Mouse (Mus musculus) frontal cortex, postnatal 10 days (tissue): ENCODE data around the gene Pspc1.
"Not testable (repeated sequence)": the region's sequence is repeated elsewhere in the genome, so short reads cannot be mapped to it uniquely, and the experiment has no call there.

Experiments
- DNase-seq, 2 experiments: peaks; one replicate each; pipeline ENCODE4 v3.0.0; 2022; ENCODE audit warnings: low spot score in 2 of 2, mixed read lengths in 1 of 2

The Pspc1 gene

DNA sequence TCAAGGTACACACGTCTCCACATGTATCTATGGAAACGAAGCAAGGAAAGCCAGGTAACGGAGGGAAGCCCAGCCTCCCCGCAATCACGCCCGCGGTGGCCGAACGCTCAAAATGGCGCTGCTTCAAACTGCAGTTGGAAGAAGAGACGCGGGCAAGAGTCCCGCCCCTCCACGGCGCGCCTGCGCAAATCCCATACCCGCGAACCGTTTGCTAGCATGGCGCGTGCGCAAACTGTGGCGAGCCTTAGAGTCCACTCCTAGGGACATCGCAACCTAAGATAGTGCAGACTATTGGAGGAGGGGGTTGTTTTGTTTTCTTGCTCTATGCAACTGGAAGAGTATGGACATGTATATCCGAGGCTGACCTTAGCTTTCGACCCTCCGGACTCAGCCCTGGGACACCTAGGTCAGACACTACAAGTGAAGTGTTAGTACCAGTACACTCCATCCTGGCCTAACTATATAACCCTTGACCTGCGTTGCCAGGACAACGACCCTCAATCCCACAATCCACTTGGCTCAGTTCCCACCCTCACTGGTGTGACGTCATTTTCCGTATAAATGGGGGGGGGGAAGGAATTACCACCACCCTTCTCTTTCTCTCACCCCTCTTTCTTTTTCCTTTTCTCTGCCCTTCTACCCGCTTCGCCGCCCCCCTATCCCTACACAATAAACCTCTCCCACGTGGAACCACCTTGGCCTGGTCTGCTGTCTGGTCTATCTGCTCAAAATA lies at the start of gene Pspc1:
TSS of gene Pspc1 (minus strand) at position 117 of the 733 bp plus-strand sequence.
- DNase-seq = peak; percentile 94 to 96

DNA sequence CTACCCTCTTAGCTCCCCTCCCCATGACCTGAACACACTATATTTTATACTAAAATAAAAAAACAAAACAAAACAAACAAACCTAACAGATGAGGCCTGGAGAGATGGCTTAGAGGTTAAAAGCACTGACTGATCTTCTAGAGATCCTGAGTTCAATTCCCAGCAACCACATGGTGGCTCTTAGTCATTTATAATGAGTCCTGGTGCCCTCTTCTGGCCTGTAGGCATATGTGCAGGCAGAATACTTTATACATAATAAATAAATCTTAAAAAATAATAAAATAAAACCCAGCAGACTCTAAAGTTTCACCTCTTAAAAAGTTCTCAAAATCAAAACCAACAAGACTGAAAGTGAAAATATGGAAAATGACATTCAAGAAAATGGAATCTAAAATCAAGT lies 46.4 kb upstream of the Pspc1 start:
- DNase-seq = no peak

DNA sequence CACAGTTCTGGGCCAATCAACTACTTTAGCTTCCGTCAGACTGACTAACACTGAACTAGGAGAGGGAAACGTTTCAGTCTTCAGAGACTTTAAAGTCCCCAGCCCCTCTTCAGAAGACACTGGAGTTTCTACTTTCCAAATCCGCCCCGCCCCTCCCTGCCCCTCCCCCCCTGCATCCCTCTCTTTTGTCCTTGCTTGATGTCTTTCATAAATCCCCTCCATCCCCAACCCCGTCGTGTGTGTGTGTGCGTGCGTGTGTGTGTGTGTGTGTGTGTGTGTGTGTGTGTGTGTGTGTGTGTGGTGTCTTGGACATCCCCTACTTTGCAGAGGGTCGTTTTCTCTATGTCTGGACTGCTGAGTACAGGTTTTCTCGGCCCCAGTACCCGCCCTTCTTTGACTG lies 39.5 kb upstream of the Pspc1 start:
- no peak for DNase-seq

DNA sequence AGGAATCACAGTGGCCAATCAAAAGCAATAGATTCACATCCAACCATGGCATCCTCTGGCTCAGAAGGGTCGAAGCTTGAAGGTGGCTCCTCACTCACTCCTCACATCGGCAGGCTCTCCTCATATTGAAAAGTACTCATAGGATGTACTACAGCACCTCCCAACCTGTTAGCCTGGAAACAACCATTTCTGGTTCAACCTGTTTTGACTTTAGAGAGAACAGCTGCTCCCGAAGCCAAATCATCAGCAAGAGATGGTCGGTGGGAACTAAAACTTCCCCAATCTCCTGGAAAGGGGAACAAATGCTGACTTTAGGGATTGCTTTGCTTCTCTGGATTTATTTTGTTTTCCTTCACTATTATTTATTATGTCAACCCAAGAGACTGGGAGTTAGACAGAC lies 39.0 kb upstream of the Pspc1 start:
- no peak for DNase-seq

DNA sequence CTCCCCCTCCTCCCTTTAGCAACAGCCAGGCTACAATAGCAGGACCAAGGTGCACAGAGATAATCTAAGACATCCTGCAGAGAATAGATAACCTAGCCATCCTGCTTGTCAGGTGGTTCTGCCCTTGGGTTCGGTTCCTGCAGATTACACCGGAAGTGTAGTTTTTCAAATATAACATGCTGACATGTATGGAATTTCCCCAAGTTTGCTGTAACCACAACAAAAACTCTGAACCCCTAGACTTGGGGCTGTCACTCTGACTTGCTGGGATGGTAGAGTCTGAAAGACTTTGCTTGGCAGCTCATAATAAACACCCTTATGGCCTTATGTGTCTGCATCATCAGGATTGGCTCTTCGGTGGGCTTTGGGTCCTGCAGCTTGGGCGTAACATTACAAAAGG lies 38.4 kb upstream of the Pspc1 start:
- DNase-seq = no peak

DNA sequence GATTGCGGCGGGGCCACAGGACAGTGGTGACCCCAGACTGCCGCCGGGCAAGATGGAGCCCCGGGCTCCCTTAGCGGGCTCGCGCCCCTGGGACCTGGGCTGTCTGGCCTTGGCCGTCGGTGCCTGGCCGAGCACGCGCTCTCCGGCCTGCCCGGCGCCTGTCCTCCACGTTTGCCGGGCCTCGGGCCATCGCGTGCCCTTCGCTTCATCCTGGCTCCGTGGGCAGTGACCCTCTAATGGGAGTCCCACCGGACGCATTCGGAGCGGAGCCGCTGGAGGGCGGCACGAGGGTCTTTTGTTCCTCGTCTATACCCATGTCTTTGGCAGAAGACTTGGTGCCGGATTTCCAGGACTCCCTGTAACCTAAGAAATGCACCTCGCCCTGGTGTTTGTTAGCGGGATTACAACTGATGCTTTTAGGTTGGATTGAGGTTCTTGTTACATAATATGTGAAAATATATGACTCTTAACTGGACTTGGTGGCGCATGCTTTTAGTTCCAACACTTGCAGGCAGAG lies 34.5 kb upstream of the Pspc1 start:
- peak; percentile 73 to 75 for DNase-seq

DNA sequence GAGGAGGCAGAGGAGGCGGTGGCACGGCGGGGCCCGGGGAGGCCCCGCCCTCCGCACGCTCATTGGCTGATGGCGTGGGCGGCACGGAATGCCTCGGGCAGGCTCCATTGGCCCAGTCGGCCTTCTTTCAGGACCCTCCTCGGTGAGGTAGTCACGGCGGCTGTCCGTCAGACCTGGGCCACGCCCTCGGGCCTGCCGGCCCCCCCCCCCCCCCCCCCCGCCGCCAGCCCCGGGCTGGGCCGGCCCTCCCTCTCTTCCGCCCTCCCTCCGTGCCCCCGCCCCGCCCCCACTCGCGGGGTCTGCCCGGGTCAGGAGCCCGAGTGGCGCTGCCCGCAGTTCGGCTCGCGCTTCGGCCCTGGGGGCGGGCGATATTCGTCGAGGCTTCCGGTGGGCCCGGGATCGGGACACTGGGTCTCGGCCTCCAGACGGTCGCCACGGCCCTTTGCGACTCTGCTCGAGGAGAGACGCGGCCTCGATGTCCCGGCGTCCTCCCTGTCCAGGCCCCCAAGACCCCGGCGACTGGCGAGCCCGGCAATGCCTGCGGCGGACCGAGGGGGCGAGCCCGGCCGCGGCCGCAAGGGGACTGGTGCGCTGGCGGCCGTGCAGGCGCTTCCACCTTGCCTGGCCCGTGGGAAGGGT lies 33.7 kb upstream of the Pspc1 start, which contains the start of gene Zmym5:
TSS of gene Zmym5 (minus strand) at position 16 of the 639 bp plus-strand sequence.
- DNase-seq = peak; percentile 89 to 93

DNA sequence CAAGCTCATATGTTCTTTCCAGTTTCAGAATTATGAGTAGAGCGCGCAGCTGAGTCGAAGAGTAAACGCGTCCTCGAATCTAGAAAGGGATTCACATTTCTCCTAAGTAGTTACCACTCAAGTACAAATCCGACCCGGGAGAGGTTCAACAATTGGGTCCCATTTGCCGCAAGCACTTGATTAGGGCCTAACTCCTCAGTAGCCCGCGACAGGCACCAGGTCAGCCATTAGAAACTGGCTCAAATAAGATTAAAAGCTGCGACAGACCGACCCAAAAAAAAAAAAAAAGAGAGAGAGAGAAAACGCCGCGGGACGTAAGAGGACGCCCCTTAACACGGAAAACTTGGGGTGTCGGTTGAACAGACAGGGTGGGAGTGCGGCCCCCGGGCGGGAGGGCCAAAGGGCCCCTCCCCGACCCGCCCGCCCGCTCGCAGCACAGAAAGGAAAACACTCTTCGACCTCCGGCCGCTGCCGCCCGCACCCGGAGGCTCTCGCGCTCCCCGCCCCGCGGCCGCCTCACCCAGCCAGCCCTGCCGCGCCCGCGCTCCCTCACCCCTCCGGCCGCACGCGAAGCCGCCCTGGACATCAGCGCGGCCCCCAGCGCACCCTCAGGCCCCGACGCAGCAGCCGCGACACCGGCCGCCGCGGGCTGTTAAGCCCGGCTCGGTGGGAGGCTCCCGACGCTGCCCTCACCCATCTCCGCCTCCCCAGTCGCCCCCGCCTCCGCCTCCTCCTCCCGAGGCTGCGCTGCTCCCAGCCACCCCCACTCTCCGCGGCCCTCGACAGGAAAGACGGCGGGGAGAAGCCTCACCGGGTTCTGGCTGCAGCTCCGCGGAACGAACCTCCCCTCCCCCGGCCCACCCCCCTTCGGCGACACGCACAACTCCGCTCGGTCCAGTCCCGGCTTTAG lies 32.9 kb upstream of the Pspc1 start:
- peak; percentile 17 to 33 for DNase-seq

DNA sequence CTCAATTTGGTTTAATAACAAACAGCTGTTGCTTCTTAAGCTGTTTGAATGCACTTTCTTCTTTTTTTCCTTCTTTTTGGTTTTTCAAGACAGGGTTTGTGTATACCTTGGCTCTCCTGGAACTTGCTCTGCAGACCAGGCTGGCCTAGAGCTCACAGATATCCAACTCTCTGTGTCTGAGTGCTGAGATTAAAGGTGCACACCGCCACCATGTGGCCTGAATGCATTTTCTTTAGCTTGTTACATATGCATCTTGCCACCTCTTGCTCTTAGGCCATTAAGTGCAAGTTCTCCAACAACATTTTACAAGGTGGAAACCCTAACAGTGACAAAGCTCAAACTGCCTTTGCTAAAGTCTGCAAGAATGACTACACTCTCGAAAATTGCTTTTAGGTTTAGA lies 15.1 kb upstream of the Pspc1 start:
- DNase-seq = peak in 1 of 2 experiments; percentile 35

DNA sequence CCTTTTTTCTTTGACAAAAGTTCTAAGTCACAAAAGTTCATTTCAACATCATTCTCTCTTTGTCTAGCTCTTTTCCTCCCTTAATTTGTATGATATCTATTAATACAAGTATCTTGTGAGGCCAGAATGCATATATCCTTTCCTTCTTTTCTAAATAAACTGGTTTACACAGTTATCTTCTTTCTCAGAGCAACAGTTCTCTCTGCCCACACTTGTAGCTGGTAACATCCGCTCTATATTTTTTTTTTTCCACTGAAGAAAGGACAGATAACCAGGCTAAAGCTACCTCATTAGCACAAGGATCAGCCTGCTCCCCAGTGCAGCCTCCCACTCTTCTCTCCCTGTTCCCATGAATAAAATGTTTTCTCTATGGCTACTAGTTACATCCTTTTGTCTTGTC lies 6.5 kb upstream of the Pspc1 start:
- no peak for DNase-seq

DNA sequence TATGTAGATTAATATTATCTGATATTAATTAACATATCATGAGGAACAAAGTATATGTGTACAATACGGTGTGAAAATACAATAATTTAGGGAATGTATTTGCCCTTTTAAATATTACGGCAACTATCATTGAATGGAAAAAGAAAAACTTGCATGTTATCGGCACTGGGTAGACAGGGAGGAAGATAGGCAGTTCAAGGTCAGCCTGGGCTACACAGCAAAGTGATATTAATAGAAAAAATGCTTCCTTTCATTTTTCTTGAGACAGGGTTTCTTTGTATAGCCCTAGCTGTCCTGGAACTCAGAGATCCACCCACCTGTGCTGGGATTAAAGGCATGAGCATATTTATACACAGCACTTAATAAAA lies 801 bp upstream of the Pspc1 start:
- DNase-seq = no peak

DNA sequence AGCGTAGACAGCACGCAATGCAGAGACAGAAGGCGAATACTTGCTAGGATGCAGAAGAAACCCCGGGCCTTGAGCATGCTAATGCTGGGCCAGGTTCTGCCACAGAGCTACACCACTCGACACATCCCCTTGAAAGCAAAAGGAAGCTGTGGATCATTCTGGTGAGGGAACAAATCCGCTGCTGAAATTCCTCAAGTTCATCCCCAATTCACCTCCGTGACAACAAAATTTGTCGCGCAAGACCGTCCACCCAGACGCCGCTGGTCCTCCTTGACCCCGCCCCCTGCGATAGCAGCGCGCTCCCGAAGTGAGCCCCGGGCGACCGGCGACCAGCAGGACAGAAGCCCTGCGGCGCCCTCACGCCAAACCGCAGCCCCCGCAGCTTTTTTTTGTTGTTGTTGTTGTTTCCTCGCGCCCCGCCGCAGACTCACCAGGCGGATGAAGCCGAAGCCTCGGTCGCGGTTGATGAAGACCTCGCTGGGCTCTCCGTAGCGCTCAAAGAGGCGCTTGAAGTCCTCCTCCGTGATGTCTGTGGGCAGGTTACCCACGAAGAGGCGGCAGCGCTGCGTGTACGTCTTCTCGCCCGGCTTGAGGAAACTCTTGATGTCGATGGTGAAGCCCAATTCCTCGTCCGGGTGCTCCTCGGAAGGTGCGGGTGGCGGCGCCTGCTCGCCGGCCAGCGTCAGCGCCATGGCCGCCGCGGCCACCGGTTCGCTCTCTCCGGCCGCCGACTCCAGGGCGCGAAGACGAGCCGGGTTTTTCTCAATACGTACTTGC lies 568 bp downstream of the Pspc1 start:
- DNase-seq = peak; percentile 42 to 68

DNA sequence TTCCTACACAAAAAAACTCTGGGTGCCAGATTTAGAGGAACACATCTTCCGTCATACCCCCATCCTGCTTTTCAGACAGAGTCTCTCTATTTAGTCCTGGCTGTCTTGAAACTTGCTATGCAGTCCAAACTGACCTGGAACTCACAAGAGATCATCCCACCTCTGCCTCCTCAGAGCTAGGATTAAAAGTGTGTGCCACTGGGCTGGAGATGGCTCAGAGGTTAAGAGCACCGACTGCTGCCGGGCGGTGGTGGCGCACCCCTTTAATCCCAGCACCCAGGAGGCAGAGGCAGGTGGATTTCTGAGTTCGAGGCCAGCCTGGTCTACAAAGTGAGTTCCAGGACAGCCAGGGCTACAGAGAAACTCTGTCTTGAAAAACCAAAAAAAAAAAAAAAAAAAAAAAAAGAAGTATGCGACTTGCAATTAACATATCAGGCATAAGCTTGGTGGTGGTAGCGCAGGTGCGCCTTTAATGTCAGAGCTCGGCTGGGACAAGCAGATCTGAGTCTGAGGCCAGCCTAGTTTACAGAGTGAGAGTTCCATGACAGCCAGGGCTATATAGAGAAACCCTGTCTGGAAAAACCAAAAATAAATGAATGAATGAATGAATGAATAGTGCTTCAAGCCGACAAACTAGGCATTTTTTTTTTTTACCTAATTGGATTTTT lies 1.4 kb downstream of the Pspc1 start:
- no peak for DNase-seq

DNA sequence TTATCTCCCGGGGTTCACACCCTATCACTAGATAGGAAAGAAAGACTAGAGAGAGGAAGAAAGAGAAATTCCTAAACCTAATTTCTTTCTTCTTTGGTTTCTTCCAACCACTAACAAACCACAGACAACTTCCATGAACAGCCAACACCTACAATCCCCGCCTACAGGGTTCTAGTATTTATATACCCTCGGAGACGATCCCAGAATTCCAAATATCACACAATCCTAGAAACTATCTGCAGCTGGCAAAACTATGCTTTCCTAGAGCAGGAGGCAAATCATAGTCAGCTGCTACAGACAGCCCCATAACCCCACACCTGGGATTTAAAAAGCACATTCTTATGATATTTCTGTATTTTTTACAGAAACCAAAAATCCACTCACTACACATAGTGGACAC lies 2.7 kb downstream of the Pspc1 start:
- no peak for DNase-seq

DNA sequence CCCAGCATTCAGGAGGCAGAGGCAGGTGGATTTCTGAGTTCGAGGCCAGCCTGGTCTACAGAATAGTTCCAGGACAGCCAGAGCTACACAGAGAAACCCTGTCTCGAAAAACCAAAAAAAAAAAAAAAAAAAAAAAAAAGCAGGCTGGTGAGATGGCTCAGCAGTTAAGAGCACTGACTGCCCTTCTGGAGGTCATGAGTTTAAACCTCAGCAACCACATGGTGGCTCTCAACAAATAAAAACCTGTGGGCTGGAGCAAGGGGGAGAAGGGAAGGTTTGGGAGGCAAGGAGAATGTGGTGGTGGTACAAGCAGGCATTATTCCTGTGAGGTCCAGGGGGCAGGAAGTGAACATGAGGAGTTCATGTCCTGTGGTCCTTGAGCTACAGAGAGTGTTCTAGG lies 11.7 kb downstream of the Pspc1 start:
- not testable (repeated sequence) for DNase-seq

DNA sequence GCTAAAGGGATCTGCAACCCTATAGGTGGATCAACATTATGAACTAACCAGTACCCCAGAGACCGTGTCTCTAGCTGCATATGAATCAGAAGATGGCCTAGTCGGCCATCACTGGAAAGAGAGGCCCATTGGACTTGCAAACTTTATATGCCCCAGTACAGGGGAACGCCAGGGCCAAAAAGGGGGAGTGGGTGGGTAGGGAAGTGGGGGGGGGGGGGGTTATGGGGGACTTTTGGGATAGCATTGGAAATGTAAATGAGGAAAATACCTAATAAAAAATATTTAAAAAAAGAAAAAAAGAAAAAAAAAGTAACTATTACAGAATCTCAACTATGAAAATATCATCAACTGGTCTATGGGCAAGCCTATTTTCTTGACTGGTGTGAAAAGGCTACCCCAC lies 13.0 kb downstream of the Pspc1 start:
- DNase-seq = not testable (repeated sequence)

DNA sequence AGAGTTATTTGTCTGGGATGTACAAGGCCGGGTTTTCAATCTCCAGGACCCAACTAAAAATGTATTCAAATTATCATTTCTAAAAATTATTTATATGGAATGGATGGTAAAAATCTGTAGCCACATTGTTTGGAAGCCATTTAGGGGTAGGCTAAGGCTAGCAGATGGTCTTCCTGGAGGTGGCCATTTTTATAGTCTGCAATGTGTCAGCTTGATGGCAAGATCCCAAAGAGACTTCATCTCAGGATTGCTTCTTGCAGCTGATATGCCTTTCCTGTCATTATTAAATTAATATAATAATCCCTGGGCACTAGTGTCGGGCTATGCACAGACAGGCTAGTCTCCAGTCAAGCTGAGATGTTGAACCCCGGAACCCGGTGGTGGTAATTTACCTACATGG lies 26.8 kb downstream of the Pspc1 start:
- no peak for DNase-seq

DNA sequence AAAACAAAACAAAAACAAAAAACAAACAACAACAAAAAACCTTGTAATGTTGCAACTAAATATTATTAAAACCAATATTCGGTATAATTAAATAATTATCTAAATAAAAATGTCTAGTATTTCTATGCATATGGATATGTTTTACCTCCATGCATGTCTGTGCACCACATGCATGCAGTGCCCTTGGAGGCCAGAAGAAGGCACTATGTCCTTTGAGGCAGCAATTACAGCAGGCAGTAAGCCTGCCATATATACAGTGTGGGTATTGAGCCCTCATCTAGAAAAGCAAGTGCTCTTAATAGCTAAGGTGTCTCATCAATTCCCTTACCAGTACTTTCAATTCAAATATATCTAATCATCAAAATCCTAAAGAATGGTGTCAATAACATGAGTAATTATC lies 37.9 kb downstream of the Pspc1 start:
- DNase-seq = no peak

DNA sequence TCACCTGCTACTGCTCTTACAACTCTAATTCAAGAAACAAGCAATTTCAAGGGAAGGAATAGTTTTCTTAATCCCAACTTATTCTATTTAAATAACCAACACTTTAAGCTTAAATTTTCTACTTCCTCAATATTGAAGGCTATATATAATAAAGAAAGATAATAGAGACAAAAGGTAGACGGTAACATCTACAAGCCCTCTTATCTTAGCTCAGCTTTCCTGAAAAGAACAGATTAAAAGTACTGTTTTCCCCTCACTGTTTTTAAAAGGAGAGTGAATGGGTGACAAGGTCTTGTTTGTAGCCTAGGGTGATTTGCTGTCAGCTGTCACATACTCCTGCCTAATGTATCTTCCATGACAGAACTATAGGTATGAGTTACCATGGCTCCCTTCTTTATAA lies 51.6 kb downstream of the Pspc1 start:
- no peak for DNase-seq

DNA sequence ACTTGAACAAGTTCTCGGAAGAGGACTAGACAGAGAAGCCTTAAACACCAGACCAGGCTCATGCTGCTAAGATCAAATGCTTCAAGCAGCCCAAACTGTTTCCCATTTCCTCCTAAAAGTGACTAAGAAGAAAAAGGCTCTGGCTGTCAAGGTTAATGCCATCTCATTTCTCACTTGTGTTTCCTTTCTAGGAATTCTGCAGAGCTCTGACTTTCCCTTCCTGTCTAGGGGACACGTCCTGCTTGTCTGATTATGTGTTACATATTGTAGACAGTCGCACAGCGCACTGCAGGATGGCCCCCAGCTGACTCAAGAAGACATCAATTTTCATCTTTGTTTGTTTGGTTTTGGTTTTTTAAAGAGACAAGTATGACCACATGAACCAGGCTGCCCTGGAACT lies 72.4 kb downstream of the Pspc1 start:
- DNase-seq = no peak

DNA sequence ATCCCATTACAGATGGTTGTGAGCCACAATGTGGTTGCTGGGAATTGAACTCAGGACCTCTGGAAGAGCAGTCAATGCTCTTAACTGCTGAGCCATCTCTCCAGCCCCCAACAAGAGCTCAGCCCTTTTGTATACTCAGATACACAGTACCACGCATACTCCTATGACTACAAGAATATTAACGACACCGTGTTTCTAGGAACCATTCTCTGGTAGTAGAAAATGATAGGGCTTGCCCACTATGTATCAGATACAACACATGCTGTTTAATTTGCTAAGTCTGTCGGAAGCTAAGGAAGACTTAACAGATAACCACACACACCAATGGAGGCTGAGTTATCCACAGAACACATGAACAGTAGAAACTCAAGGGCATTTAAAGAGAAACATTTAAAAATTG lies 75.5 kb downstream of the Pspc1 start:
- DNase-seq = no peak
